ENCODE assay signal across 13 mouse cellular contexts in the genomic region with DNA sequence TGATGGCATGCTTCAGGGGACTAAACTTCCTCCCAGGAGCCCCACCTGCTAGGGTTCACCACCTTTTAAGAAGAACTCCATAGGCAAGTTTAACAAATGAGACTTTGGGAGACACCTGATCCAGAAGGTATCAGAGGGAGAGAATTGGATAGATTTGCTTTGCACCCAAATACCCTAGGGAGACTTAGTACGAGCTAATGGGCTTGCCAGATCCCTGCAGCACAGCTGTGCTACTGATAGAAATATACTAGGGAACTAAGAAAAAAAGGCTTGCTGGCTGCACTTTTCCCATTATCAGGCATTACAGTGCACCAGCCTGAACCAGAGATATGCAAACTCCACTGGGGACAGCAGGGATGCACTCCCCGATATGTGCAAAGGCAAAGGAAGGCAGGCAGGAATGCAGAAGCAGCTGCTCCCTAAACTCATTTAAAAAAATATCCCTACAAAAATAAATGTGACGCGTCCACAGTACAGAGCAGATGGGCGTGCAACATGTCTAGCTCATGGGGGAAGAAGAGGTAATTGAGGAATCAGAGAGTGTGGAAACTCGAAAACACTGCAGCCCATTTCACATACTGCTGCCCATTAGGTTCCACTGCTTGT.
DNase-seq lines count a peak whose midpoint lies in the region; ATAC-seq lines count a peak whose summit lies in the region.
"Had no signal": no experiment of that assay in that cellular context is flagged by ENCODE, and none has a peak within 500 bp of the region (broad histone marks: within the 10 kb centered on the region; RNA-seq: fewer than 3 reads in every experiment).

No protein-coding gene starts in this region.

- H3K27ac ChIP-seq in neural tube, embryonic 15.5 days (replicated peaks) = peak overlapping the region; percentile 38; the same call in 1 of the 2 replicates
- no peak overlapping the region for H3K27ac ChIP-seq in kidney, embryonic 16.5 days (ENCODE audit: low read length)
- H3K27ac ChIP-seq: heart, embryonic 13.5 days had no signal

- H3K4me1 ChIP-seq in neural tube, embryonic 15.5 days = peaks cover 10% of the 10 kb centered on the region
- peaks cover 3% of the 10 kb centered on the region; the same call in 1 of the 2 replicates for H3K4me1 ChIP-seq in kidney, embryonic 16.5 days (ENCODE audit: insufficient read depth, low read length)

- intact Hi-C loops in heart, postnatal 10 days (cut with DNase I) = no loop called here

- no peaks in the 10 kb centered on the region for H3K9me3 ChIP-seq in neural tube, embryonic 15.5 days (replicated peaks)
- no peaks in the 10 kb centered on the region for H3K9me3 ChIP-seq in kidney, embryonic 16.5 days (ENCODE audit: low read length)
- H3K9me3 ChIP-seq: heart, embryonic 13.5 days had no signal

- H3K4me3 ChIP-seq in neural tube, embryonic 15.5 days (replicated peaks) = no peak overlapping the region
- no peak overlapping the region for H3K4me3 ChIP-seq in kidney, embryonic 16.5 days (ENCODE audit: low read length)
- H3K4me3 ChIP-seq: heart, embryonic 13.5 days had no signal

- no peak overlapping the region for H3K9ac ChIP-seq in neural tube, embryonic 15.5 days (replicated peaks)
- no peak overlapping the region for H3K9ac ChIP-seq in kidney, embryonic 16.5 days (replicated peaks; ENCODE audit: low read length)
- H3K9ac ChIP-seq: heart, embryonic 13.5 days had no signal

- H3K27me3 ChIP-seq in neural tube, embryonic 15.5 days (replicated peaks) = no peaks in the 10 kb centered on the region
- no peaks in the 10 kb centered on the region for H3K27me3 ChIP-seq in kidney, embryonic 16.5 days (ENCODE audit: insufficient read depth, low read length)
- H3K27me3 ChIP-seq: heart, embryonic 13.5 days had no signal

- no peaks in the 10 kb centered on the region for H3K36me3 ChIP-seq in neural tube, embryonic 15.5 days
- 0 out of 2 replicates have a peak, but pooled peaks cover 3% of the 10 kb centered on the region for H3K36me3 ChIP-seq in kidney, embryonic 16.5 days (ENCODE audit: insufficient read depth, low read length)
- H3K36me3 ChIP-seq: heart, embryonic 13.5 days had no signal

- H3K4me2 ChIP-seq in neural tube, embryonic 15.5 days = no peak overlapping the region
- no peak overlapping the region for H3K4me2 ChIP-seq in kidney, embryonic 16.5 days (replicated peaks; ENCODE audit: low read depth, low read length)
- H3K4me2 ChIP-seq: heart, embryonic 13.5 days; liver, embryonic 11.5 days had no signal

- DNase-seq in heart, adult 11 months = peak; percentile 86
- no peak for DNase-seq in heart, postnatal 10 days
- peak; percentile 47 to 71 for DNase-seq in frontal cortex, adult 2 months (ENCODE audit: extremely low spot score in 1 of 2, low spot score in 1 of 2)
- DNase-seq in layer of hippocampus, postnatal 14 days (ENCODE audit: low spot score in 2 of 2) = peak; percentile 35 to 80
- DNase-seq in c-Kit-positive CD71-positive TER-119-positive erythroid progenitor cells, embryonic 14.5 days (ENCODE audit: low spot score) = no peak
- DNase-seq: cerebellum, postnatal 36 days; kidney, adult 11 months; thymus, adult 2 months had no signal

- peak; percentile 78 for ATAC-seq in neural tube, embryonic 15.5 days (ENCODE audit: low FRiP score)
- no peak for ATAC-seq in megakaryocyte-erythroid progenitor cell, adult 5-6 weeks (replicated peaks; ENCODE audit: low FRiP score, low TSS enrichment, poor library complexity, severe bottlenecking)
- no peak for ATAC-seq in kidney, embryonic 16.5 days (ENCODE audit: low FRiP score, low TSS enrichment)

- 37% methylated on average over 6 of the region's 6 CpGs for WGBS in neural tube, embryonic 15.5 days
- WGBS in kidney, embryonic 16.5 days = 71% methylated on average over 6 of the region's 6 CpGs

Comparison
In these comparisons a context has a peak if more than half of its experiments do, and no peak if none do; other contexts are left out.
1. DNase-seq: peak in heart, adult 11 months (single experiment), frontal cortex, adult 2 months (2 of 2) and layer of hippocampus, postnatal 14 days (2 of 2); none in heart, postnatal 10 days (0 of 2) and c-Kit-positive CD71-positive TER-119-positive erythroid progenitor cells, embryonic 14.5 days (single experiment).